Mouse (Mus musculus): ENCODE data around the gene Mxd1.

Gene Mxd1

GRCm38 (mm10) chr6:86646143-86646542 lies 22.8 kb downstream of the Mxd1 start:
- no peak for DNase-seq (ENCODE audit: low spot score)

GRCm38 (mm10) chr6:86645551-86645950 lies 23.4 kb downstream of the Mxd1 start:
- no peak for DNase-seq (ENCODE audit: low spot score)

DNA sequence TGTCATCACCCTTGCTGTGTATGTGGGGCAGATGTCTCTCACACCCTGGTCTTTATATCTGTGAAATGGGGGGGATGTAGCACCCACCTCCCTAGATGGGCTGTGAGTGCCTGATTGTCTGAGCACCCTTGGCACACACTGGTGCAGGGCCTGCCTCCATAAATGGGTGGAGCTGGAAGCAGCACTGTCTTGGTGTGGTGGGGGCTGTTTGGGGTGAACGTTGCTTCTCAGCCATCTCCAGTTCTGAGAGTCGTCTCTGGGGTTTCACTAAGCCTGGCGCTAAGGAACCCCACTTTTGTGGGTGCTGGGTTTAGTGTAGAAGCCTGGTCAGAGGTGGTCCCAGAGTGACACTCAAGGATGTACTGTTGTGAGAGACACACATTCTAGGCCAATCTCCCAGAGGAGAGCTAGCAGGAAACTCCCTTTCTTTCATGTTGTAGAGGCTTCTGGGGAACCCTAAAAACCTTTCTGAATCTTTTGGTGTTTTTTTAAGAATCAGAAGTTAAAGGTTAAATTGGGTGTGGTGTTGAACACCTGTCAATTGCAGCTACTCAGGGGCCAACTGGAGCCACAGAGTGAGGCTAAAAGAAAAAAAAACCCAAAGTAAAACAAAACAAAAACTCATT lies 24.1 kb downstream of the Mxd1 start:
- DNase-seq (ENCODE audit: low spot score), result no peak

- no peak for DNase-seq (ENCODE audit: low spot score)
These were observed 27.2 kb downstream of the Mxd1 start for GRCm38 (mm10) chr6:86641716-86642115.

GRCm38 (mm10) chr6:86640776-86641175 lies 28.2 kb downstream of the Mxd1 start:
- no peak for DNase-seq (ENCODE audit: low spot score)

- DNase-seq (ENCODE audit: low spot score), result no peak
These were observed 28.8 kb downstream of the Mxd1 start for GRCm38 (mm10) chr6:86640161-86640560.

- DNase-seq (ENCODE audit: low spot score), result no peak
These were observed 29.5 kb downstream of the Mxd1 start for GRCm38 (mm10) chr6:86639180-86640160.

GRCm38 (mm10) chr6:86638434-86638833 lies 30.5 kb downstream of the Mxd1 start:
- DNase-seq (ENCODE audit: low spot score), result no peak

DNA sequence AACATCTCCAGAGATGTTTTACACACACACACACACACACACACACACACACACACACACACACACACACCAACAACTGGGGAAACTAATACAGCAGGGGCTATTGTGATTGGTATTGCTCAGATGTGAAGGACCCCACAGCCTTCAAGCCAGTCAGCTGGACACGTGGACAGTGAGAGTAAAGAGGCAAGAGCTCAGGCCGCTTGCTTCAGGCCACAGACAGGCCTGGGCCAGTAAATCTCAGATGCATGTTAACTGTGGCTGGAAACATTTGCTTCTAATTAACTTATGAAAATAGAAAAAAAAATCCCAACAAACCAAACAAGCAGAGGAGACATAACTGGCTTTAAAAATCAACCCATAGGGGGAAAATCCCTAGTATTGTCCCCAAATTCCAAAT lies 31.1 kb downstream of the Mxd1 start:
- DNase-seq (ENCODE audit: low spot score), result no peak

DNA sequence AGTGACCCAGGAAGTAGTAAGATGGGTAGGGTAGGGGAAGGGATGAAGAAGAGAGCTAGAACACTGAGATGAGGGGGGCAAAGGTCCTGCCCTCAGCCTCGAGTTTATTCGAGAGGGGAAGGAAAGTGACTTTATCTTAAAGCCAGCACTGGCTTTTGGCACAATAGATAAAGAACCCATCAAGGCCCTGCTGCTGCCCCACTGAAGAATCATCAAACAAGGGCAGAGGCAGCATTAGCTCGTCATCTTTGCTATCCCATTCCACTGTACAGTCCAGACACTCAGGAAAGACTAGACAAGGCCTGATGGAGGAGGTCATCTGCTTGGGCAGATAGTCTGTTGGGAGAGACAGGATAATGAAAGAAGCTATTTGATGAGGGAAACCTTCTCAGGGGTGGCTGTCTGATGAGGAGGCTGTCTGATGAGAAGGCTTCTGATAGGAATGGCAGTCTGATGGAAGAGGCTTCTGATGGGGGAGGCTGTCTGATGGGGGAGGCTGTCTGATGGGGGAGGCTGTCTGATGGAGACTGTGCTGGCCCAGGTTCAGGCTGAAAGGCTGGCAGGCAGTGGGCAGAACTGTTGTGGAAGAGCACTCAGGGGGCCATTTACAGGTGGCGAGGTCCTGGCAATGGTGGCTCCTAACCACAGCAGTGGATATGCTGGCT lies 31.7 kb downstream of the Mxd1 start:
- no peak for DNase-seq (ENCODE audit: low spot score)

GRCm38 (mm10) chr6:86636495-86636894 lies 32.5 kb downstream of the Mxd1 start:
- peak; percentile 31 for DNase-seq (ENCODE audit: low spot score)

GRCm38 (mm10) chr6:86630141-86630540 lies 38.8 kb downstream of the Mxd1 start:
- no peak for DNase-seq (ENCODE audit: low spot score)

GRCm38 (mm10) chr6:86627946-86628345 lies 41.0 kb downstream of the Mxd1 start, which contains the start of gene Asprv1:
Asprv1 (plus strand) TSS chr6:86628164.
- DNase-seq (ENCODE audit: low spot score), result no peak

DNA sequence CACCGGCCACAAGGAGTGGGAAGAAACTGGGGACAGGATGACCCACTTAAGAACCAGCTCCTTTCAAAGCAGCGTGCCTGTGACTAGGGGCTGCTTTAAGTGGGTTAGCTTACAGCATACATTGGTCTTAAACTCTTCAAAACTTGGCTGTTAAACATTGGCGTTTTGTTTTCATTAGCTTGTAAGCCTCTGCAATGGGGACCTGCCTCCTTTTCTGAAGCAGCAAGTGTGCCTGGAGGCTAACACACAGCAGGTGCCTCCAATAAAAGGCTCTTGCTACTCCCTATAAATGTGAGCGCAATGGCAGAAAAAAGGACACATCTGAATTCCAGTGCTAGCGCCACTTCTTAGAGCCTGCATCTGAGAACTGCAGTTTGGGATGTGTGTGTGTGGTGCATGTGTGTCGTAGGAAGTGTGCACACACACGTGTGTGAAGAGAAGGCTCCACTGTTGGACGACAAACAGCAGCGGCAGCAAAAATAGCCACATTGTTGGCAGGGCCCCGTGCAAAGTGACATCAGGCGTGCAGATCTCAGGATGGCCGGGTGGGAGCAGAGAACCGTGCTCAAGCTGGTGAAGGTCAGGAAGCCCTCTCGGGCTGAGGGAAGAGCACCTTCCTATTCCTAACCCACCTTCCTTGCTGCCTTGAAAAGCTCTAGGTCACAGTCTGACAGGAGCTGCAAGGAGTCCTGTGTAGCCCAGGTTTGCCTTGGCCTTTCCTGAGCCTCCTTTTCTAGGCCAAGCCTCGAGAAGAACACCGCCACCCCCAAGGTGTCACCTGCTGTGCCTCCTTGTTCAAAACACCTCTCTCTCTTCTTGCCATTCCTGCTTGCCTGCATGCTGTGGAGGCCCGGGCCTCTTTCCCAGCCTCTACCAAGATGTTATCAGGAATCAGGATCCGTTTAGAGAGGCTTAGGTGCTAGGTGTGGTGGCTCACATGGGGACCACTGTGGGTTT lies 44.6 kb downstream of the Mxd1 start:
- no peak for DNase-seq (ENCODE audit: low spot score)

DNA sequence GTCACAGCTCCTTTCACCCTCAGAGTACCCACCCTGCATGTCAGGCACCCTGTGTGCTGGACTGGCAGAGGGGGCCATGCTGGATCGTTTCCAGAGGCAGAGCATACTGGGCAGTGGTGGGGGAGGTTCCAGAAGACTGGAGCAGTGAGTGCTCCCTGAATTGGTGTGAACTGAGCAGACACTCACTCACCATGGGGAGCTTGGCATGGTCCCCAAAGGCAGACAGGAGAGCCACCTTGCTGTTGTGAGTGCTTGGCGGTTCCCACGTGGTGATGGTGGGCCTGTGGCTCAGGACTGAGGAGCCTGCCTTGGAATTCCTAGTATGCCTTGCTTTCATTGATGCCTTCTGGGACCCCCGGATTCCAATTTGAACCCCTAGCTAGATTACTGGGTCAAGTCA lies 45.8 kb downstream of the Mxd1 start:
- no peak for DNase-seq (ENCODE audit: low spot score)

GRCm38 (mm10) chr6:86615301-86615700 lies 53.7 kb downstream of the Mxd1 start:
- DNase-seq (ENCODE audit: low spot score), result no peak

GRCm38 (mm10) chr6:86610714-86611113 lies 58.2 kb downstream of the Mxd1 start:
- DNase-seq (ENCODE audit: low spot score), result peak; percentile 43

- no peak for DNase-seq (ENCODE audit: low spot score)
These were observed 59.7 kb downstream of the Mxd1 start for GRCm38 (mm10) chr6:86609235-86609634.

- no peak for DNase-seq (ENCODE audit: low spot score)
These were observed 61.5 kb downstream of the Mxd1 start for GRCm38 (mm10) chr6:86607471-86607870.

DNA sequence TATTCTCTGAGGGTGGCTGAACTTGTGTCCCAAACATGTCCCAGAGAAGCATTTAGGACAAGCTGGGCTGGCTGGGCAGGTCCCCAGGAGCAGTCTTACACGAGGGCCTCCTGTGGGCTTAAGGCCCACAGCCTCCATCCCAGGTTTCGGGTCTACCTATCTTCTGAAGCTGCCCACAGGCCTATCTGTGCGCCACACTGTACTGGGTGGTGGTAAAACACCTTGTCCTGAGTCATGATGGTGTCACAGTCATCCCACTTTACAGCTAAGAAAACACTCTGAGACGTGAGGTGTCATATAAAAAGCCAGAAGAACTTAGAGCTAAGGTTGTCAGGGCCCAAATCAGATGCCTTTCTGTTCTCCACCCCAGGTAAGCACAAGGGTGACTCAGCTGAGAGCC lies 62.7 kb downstream of the Mxd1 start:
- DNase-seq (ENCODE audit: low spot score), result no peak

- DNase-seq (ENCODE audit: low spot score), result peak; percentile 13
These were observed 63.7 kb downstream of the Mxd1 start for GRCm38 (mm10) chr6:86605260-86605659.
